Mouse (Mus musculus) intestine, postnatal 0 days (tissue): ENCODE data around the gene Phb2. TPM values are rescaled to one million over a fixed set of nuclear protein-coding genes. Genes with fewer than 3 reads are reported as not detected.
"Not testable (repeated sequence)": the region's sequence is repeated elsewhere in the genome, so short reads cannot be mapped to it uniquely, and the experiment has no call there.

Experiments
- ATAC-seq: fragments of 200-750 bp; cut with Nextera tagmentation; 2 replicates; pipeline ENCODE4 v1.8.0; 2017; ENCODE audit warnings: mild to moderate bottlenecking, moderate TSS enrichment, moderate library complexity
- H3K27ac ChIP-seq: fragments of 300-500 bp; sonication (generic); 2 replicates; pipeline ENCODE4 v1.5.1; 2014; ENCODE audit warnings: mild to moderate bottlenecking, low read depth, low read length, moderate library complexity
- H3K27me3 ChIP-seq: fragments of 300-500 bp; sonication (generic); replicated peaks from 2 replicates; pipeline ENCODE4 v1.6.1; 2014; ENCODE audit warnings: low read length, mixed read lengths; ENCODE audit not compliant: control insufficient read depth, insufficient read depth
- H3K36me3 ChIP-seq: fragments of 300-500 bp; sonication (generic); 2 replicates; pipeline ENCODE4 v1.6.1; 2014; ENCODE audit warnings: mild to moderate bottlenecking, moderate library complexity; ENCODE audit not compliant: control insufficient read depth, insufficient read depth
- H3K4me1 ChIP-seq: fragments of 300-500 bp; sonication (generic); replicated peaks from 2 replicates; pipeline ENCODE4 v1.6.1; 2014; ENCODE audit warnings: antibody characterized with exemption, low read length, mixed read lengths; ENCODE audit not compliant: control insufficient read depth, insufficient read depth
- H3K4me2 ChIP-seq: fragments of 300-500 bp; sonication (generic); replicated peaks from 2 replicates; pipeline ENCODE4 v1.6.1; 2014; ENCODE audit warnings: low read depth, mild to moderate bottlenecking, moderate library complexity
- H3K4me3 ChIP-seq: fragments of 300-500 bp; sonication (generic); 2 replicates; pipeline ENCODE4 v1.5.1; 2014; ENCODE audit warnings: low read depth, low read length
- H3K9ac ChIP-seq: fragments of 300-500 bp; sonication (generic); 2 replicates; pipeline ENCODE4 v1.6.1; 2014; ENCODE audit warnings: mild to moderate bottlenecking, low read depth, low read length
- H3K9me3 ChIP-seq: fragments of 300-500 bp; sonication (generic); 2 replicates; pipeline ENCODE4 v1.6.1; 2016; ENCODE audit warnings: mixed run types; ENCODE audit not compliant: control insufficient read depth
- CTCF ChIP-seq: sonication (generic); IDR thresholded peaks from 2 replicates; pipeline ENCODE4 v1.5.1; 2016; ENCODE audit warnings: low read depth, mild to moderate bottlenecking, control low read depth, antibody characterized with exemption, moderate library complexity
- WGBS: fragments of 180-500 bp; shearing (Covaris S2); extraction: QIAGEN DNeasy Blood & Tissue Kit; methylation state at CpG from one replicate; pipeline ENCODE4 v1.1.7; 2014; 5-methylcytosine and 5-hydroxymethylcytosine counted together
- polyA plus RNA-seq: library from polyadenylated mRNA; unstranded; fragments of >200 nt; fragmentation: Nextera tagmentation; extraction: Ambion mirVana; gene quantifications from 2 replicates; pipeline ENCODE4 v1.2.1, GENCODE M21; 2015

Gene Phb2
- polyA plus RNA-seq, 1 experiment from 2014 or later = 255 TPM

GRCm38 (mm10) chr6:124678769-124679168 lies 33.4 kb upstream of the Phb2 start:
- Histone ChIP-seq H3K27ac (peak overlapping the region; percentile 75), H3K9ac (0 out of 2 replicates have a peak overlapping the region, but pooled peaks have one; percentile 4), H3K4me1 (peaks cover 6% of the 10 kb centered on the region; the same call in 1 of the 2 replicates), H3K4me3 (no peak overlapping the region), H3K9me3 (no peaks in the 10 kb centered on the region), H3K27me3 (no peaks in the 10 kb centered on the region), H3K4me2 (0 out of 2 replicates have a peak overlapping the region, but pooled peaks have one; percentile 13), H3K36me3 (peaks cover 10% of the 10 kb centered on the region; the same call in 1 of the 2 replicates)
- no peak for TF ChIP-seq CTCF
- 52% methylated on average over 7 of the region's 7 CpGs for WGBS
- peak; percentile 86 for ATAC-seq

GRCm38 (mm10) chr6:124679486-124679885 lies 32.6 kb upstream of the Phb2 start:
- no peak for TF ChIP-seq CTCF
- Histone ChIP-seq H3K27ac (peak overlapping the region; percentile 75), H3K4me2 (peak overlapping the region; percentile 13; the same call in 1 of the 2 replicates), H3K4me3 (no peak overlapping the region), H3K27me3 (no peaks in the 10 kb centered on the region), H3K36me3 (peaks cover 4% of the 10 kb centered on the region; the same call in 1 of the 2 replicates), H3K9me3 (no peaks in the 10 kb centered on the region), H3K9ac (no peak overlapping the region), H3K4me1 (peaks cover 6% of the 10 kb centered on the region; the same call in 1 of the 2 replicates)
- peak; percentile 63 for ATAC-seq
- 49% methylated on average over 3 of the region's 3 CpGs for WGBS

DNA sequence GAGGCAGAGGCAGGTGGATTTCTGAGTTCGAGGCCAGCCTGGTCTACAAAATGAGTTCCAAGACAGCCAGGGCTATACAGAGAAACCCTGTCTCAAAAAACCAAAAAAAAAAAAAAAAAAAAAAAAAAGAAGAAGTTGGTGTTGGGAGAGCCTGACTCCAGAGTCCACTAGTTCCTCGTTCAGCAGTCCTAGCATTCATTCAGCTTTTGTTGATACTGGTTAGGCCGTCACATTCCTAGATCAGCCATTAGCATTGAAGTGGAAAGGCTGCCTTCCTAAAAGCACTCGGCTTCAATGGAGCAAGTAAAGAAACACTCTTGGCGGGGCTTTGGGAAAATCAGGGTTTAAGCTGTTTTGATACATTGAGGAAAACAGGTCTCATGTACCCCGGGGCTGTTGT lies 29.8 kb upstream of the Phb2 start:
- not testable (repeated sequence) for H3K27ac ChIP-seq, H3K4me1 ChIP-seq, H3K9me3 ChIP-seq, H3K4me2 ChIP-seq, H3K36me3 ChIP-seq, H3K27me3 ChIP-seq, H3K9ac ChIP-seq, H3K4me3 ChIP-seq, ATAC-seq
- 63% methylated on average over 6 of the region's 6 CpGs for WGBS

GRCm38 (mm10) chr6:124683591-124684417 lies 28.3 kb upstream of the Phb2 start:
- Histone ChIP-seq H3K4me2 (peak overlapping the region; percentile 3; the same call in 1 of the 2 replicates), H3K27ac (peak overlapping the region; percentile 60), H3K4me3 (no peak overlapping the region), H3K9me3 (no peaks in the 10 kb centered on the region), H3K4me1 (peaks cover 6% of the 10 kb centered on the region; the same call in 1 of the 2 replicates), H3K36me3 (no peaks in the 10 kb centered on the region; the same call in 1 of the 2 replicates), H3K27me3 (no peaks in the 10 kb centered on the region), H3K9ac (no peak overlapping the region)
- TF ChIP-seq CTCF = no peak
- 60% methylated on average over 14 of the region's 14 CpGs for WGBS
- peak; percentile 49 for ATAC-seq

DNA sequence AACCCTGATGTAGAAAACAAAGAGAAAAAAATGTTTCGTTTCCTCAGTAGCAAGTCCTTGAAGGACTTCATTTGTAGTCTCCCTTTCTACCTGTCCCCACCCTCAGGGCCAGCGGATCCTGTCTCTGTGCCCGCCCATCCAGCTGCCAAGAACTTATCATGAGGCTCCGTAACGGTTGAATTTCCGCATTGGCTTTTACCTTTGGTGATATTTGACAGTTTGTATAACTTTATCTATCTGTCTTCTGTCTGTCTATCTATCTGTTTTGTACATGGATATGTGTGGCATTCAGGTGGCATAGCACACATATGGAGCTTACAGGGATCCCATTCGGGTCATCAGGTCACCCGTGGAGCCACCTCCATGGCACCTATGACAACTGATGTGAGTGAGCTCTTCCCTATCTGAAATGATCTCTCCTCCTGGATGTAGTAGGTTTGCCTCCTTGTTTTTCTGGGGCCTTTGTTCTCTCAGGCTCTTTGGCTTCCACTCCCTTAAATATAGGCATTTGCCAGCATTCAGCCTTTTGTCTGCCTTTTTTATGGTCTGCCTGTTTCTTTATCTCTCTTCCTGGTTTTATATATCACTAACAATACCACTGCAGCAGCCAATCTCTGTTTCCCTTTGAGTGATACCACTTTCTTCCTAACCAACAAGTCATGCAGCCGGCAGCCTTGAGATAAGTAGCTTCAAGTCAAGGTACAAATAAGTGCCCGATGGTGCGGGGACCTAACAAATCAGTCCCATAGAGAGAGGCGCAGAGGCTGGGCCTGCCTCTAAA lies 26.3 kb upstream of the Phb2 start:
- 53% methylated on average over 12 of the region's 12 CpGs for WGBS
- H3K4me1 ChIP-seq = no peaks in the 10 kb centered on the region
- peak overlapping the region; percentile 60 for H3K27ac ChIP-seq
- H3K4me2 ChIP-seq = no peak overlapping the region
- H3K4me3 ChIP-seq = no peak overlapping the region
- ATAC-seq = peak; percentile 72
- no peak for TF ChIP-seq CTCF
- H3K27me3 ChIP-seq = no peaks in the 10 kb centered on the region
- no peaks in the 10 kb centered on the region; the same call in 1 of the 2 replicates for H3K36me3 ChIP-seq
- H3K9me3 ChIP-seq = no peaks in the 10 kb centered on the region
- no peak overlapping the region for H3K9ac ChIP-seq

- not testable (repeated sequence) for H3K9me3 ChIP-seq, H3K9ac ChIP-seq, H3K27me3 ChIP-seq, H3K4me1 ChIP-seq, ATAC-seq, H3K4me2 ChIP-seq, H3K36me3 ChIP-seq, H3K4me3 ChIP-seq
- WGBS = 76% methylated on average over 1 of the region's 1 CpGs
- peak; percentile 49 for TF ChIP-seq CTCF
- peak overlapping the region; percentile 60 for H3K27ac ChIP-seq
Measured at GRCm38 (mm10) chr6:124686644-124687043, 25.5 kb upstream of the Phb2 start.
